Mouse (Mus musculus): ENCODE measurements around the gene Pth.

DNA sequence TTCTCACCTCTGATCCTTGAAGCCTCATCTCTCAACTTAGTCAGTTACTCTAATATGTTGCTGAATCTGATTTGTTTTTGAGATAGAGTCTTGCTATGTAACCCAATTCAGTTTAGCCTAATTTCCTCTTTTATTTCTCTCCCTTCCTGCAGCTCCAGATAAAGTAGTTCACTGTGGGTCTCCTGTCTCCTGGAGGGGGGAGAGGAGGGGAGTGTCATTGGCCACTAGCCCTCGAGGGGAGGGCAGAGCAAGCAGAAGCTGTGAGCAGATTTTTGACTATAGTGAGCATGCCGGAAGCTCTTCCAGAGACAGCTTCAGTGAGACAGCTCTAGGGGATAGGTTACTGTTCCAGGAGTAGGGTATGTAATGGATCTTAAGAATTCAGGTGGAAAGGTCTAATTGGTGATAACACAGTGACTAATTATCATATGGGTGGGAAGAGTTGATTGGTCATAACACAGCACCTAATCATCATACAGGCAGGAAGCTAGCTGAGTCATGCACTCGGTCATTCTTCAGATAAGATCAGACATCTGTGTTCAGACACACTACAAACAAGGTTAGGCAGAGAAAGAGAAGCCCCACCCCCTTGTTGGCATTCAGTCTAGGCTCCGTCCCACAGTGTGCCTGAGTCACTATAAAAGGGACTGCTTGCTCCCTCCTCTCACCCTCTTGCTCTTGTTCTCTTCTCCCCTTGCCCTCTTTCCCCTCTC, 30.9 kb upstream of the Pth start:
- peak; percentile 45 for TF ChIP-seq EP300 (IDR thresholded peaks at IDR 0.05; ENCODE audit: low read depth)
- no peak for TF ChIP-seq CTCF (IDR thresholded peaks at IDR 0.05; ENCODE audit: low read depth)
